Mouse (Mus musculus) forebrain, embryonic 12.5 days (tissue): ENCODE data around the gene Mark4. TPM values are rescaled to one million over a fixed set of nuclear protein-coding genes. Genes with fewer than 3 reads are reported as not detected.

Source experiments
- ATAC-seq: fragments of 200-750 bp; cut with Nextera tagmentation; 2 replicates; pipeline ENCODE4 v1.8.0; 2017; ENCODE audit warnings: moderate TSS enrichment; ENCODE audit not compliant: low FRiP score
- H3K27ac ChIP-seq: fragments of 300-500 bp; sonication (generic); 2 replicates; pipeline ENCODE4 v1.5.1; 2016; ENCODE audit warnings: mild to moderate bottlenecking
- H3K27me3 ChIP-seq: fragments of 300-500 bp; sonication (generic); 2 replicates; pipeline ENCODE4 v1.6.1; 2016; ENCODE audit warnings: mild to moderate bottlenecking
- H3K36me3 ChIP-seq: fragments of 300-500 bp; sonication (generic); replicated peaks from 2 replicates; pipeline ENCODE4 v1.6.1; 2016; ENCODE audit warnings: mild to moderate bottlenecking
- H3K4me1 ChIP-seq: fragments of 300-500 bp; sonication (generic); 2 replicates; pipeline ENCODE4 v1.6.1; 2016
- H3K4me2 ChIP-seq: fragments of 300-500 bp; sonication (generic); 2 replicates; pipeline ENCODE4 v1.6.1; 2016; ENCODE audit warnings: mild to moderate bottlenecking, moderate library complexity
- H3K4me3 ChIP-seq: fragments of 300-500 bp; sonication (generic); replicated peaks from 2 replicates; pipeline ENCODE4 v1.5.1; 2016; ENCODE audit warnings: mild to moderate bottlenecking
- H3K9ac ChIP-seq: fragments of 300-500 bp; sonication (generic); 2 replicates; pipeline ENCODE4 v1.6.1; 2016; ENCODE audit warnings: mild to moderate bottlenecking
- H3K9me3 ChIP-seq: fragments of 300-500 bp; sonication (generic); 2 replicates; pipeline ENCODE4 v1.6.1; 2016
- WGBS: fragments of 180-500 bp; shearing (Covaris S2); methylation state at CpG from one replicate; pipeline ENCODE4 v1.1.7; 2016; 5-methylcytosine and 5-hydroxymethylcytosine counted together
- polyA plus RNA-seq: library from polyadenylated mRNA; unstranded; fragments of >200 nt; fragmentation: Nextera tagmentation; extraction: Ambion mirVana; gene quantifications from 2 replicates; pipeline ENCODE4 v1.2.1, GENCODE M21; 2016

The Mark4 gene
- 14.0 and 14.3 TPM in 2 replicates for polyA plus RNA-seq

GRCm38 (mm10) chr7:19458591-19459111 lies at the start of gene Mark4:
Gene Mark4 (minus strand): TSS chr7:19458821.
- peak within 1 kb of the TSS; percentile 98 for H3K4me2 ChIP-seq
- no peaks in the 10 kb centered on the region for H3K9me3 ChIP-seq
- H3K27me3 ChIP-seq = peaks cover 20% of the 10 kb centered on the region
- WGBS = 2% methylated on average over 37 of the region's 42 CpGs
- peak within 1 kb of the TSS; percentile 96 for H3K4me3 ChIP-seq
- peaks cover 31% of the 10 kb centered on the region for H3K4me1 ChIP-seq
- peaks cover 9% of the 10 kb centered on the region for H3K36me3 ChIP-seq
- peak within 1 kb of the TSS; percentile 93 for H3K9ac ChIP-seq
- H3K27ac ChIP-seq = peak within 1 kb of the TSS; percentile 80
- peak; percentile 89 for ATAC-seq

GRCm38 (mm10) chr7:19507612-19507981 lies 49.0 kb upstream of the Mark4 start:
- Histone ChIP-seq H3K27ac (peak overlapping the region; percentile 79), H3K4me3 (peak overlapping the region; percentile 79), H3K9me3 (no peaks in the 10 kb centered on the region), H3K4me1 (peaks cover 27% of the 10 kb centered on the region), H3K27me3 (peaks cover 7% of the 10 kb centered on the region; the same call in 1 of the 2 replicates), H3K36me3 (no peaks in the 10 kb centered on the region), H3K9ac (peak overlapping the region; percentile 67), H3K4me2 (peak overlapping the region; percentile 97)
- WGBS = 5% methylated on average over 18 of the region's 18 CpGs
- ATAC-seq = no peak; the same call in 1 of the 2 replicates

- peaks cover 7% of the 10 kb centered on the region; the same call in 1 of the 2 replicates for H3K27me3 ChIP-seq
- peaks cover 27% of the 10 kb centered on the region for H3K4me1 ChIP-seq
- 1% methylated on average over 71 of the region's 71 CpGs for WGBS
- H3K4me3 ChIP-seq = peak overlapping the region; percentile 79
- H3K36me3 ChIP-seq = no peaks in the 10 kb centered on the region
- no peaks in the 10 kb centered on the region for H3K9me3 ChIP-seq
- peak overlapping the region; percentile 67 for H3K9ac ChIP-seq
- peak overlapping the region; percentile 79 for H3K27ac ChIP-seq
- peak overlapping the region; percentile 97 for H3K4me2 ChIP-seq
- ATAC-seq = peak; percentile 33; the same call in 1 of the 2 replicates
These were observed 48.5 kb upstream of the Mark4 start for GRCm38 (mm10) chr7:19506969-19507611.

- H3K36me3 ChIP-seq = no peaks in the 10 kb centered on the region
- H3K4me3 ChIP-seq = peak overlapping the region; percentile 79; the same call in 1 of the 2 replicates
- H3K4me2 ChIP-seq = peak overlapping the region; percentile 97
- H3K9me3 ChIP-seq = no peaks in the 10 kb centered on the region
- no peak for ATAC-seq
- H3K27ac ChIP-seq = no peak overlapping the region
- peak overlapping the region; percentile 67; the same call in 1 of the 2 replicates for H3K9ac ChIP-seq
- WGBS = 24% methylated on average over 6 of the region's 6 CpGs
- peaks cover 27% of the 10 kb centered on the region for H3K4me1 ChIP-seq
- peaks cover 7% of the 10 kb centered on the region; the same call in 1 of the 2 replicates for H3K27me3 ChIP-seq
These were observed 47.7 kb upstream of the Mark4 start for GRCm38 (mm10) chr7:19506326-19506725.

GRCm38 (mm10) chr7:19503481-19504068 lies 45.0 kb upstream of the Mark4 start:
- H3K27ac ChIP-seq = no peak overlapping the region
- peaks cover 7% of the 10 kb centered on the region; the same call in 1 of the 2 replicates for H3K27me3 ChIP-seq
- no peak overlapping the region for H3K9ac ChIP-seq
- H3K36me3 ChIP-seq = no peaks in the 10 kb centered on the region
- H3K4me2 ChIP-seq = no peak overlapping the region
- ATAC-seq = no peak
- H3K9me3 ChIP-seq = no peaks in the 10 kb centered on the region
- H3K4me3 ChIP-seq = no peak overlapping the region
- H3K4me1 ChIP-seq = peaks cover 17% of the 10 kb centered on the region
- whole genome bisulfite sequencing = 42% methylated on average over 5 of the region's 5 CpGs

- H3K4me2 ChIP-seq = no peak overlapping the region
- H3K36me3 ChIP-seq = no peaks in the 10 kb centered on the region
- H3K27ac ChIP-seq = no peak overlapping the region
- no peaks in the 10 kb centered on the region for H3K9me3 ChIP-seq
- H3K9ac ChIP-seq = no peak overlapping the region
- H3K27me3 ChIP-seq = peaks cover 7% of the 10 kb centered on the region; the same call in 1 of the 2 replicates
- no peak for ATAC-seq
- WGBS = 86% methylated on average over 4 of the region's 4 CpGs
- peaks cover 6% of the 10 kb centered on the region; the same call in 1 of the 2 replicates for H3K4me1 ChIP-seq
- H3K4me3 ChIP-seq = no peak overlapping the region
These were observed 43.0 kb upstream of the Mark4 start for GRCm38 (mm10) chr7:19501658-19502057.

- WGBS = 78% methylated on average over 12 of the region's 12 CpGs
- Histone ChIP-seq H3K27ac (no peak overlapping the region), H3K4me1 (no peaks in the 10 kb centered on the region)
These were observed 42.1 kb upstream of the Mark4 start for GRCm38 (mm10) chr7:19500420-19501363.

GRCm38 (mm10) chr7:19498326-19498725 lies 39.7 kb upstream of the Mark4 start:
- WGBS = 90% methylated on average over 4 of the region's 4 CpGs
- H3K4me2 ChIP-seq = no peak overlapping the region
- H3K4me1 ChIP-seq = no peaks in the 10 kb centered on the region
- no peak overlapping the region for H3K27ac ChIP-seq
- no peak for ATAC-seq
- no peak overlapping the region for H3K4me3 ChIP-seq
- no peaks in the 10 kb centered on the region for H3K36me3 ChIP-seq
- H3K9me3 ChIP-seq = no peaks in the 10 kb centered on the region
- no peak overlapping the region for H3K9ac ChIP-seq
- H3K27me3 ChIP-seq = peaks cover 11% of the 10 kb centered on the region

More at GRCm38 (mm10) chr7:19500420-19501363, 42.1 kb upstream of the Mark4 start:
- Histone ChIP-seq H3K27me3 (0 out of 2 replicates have a peak, but pooled peaks cover 4% of the 10 kb centered on the region), H3K4me2 (no peak overlapping the region), H3K9me3 (no peaks in the 10 kb centered on the region), H3K36me3 (no peaks in the 10 kb centered on the region), H3K9ac (no peak overlapping the region), H3K4me3 (no peak overlapping the region)
- no peak for ATAC-seq

GRCm38 (mm10) chr7:19496214-19496555 lies 37.6 kb upstream of the Mark4 start:
- Histone ChIP-seq H3K4me1 (peaks cover 5% of the 10 kb centered on the region; the same call in 1 of the 2 replicates), H3K27me3 (peaks cover 31% of the 10 kb centered on the region), H3K4me3 (no peak overlapping the region), H3K36me3 (no peaks in the 10 kb centered on the region), H3K27ac (no peak overlapping the region), H3K9me3 (no peaks in the 10 kb centered on the region), H3K4me2 (no peak overlapping the region), H3K9ac (no peak overlapping the region)
- no peak for ATAC-seq
- WGBS = 67% methylated on average over 5 of the region's 5 CpGs

GRCm38 (mm10) chr7:19495521-19496213 lies 37.0 kb upstream of the Mark4 start:
- Histone ChIP-seq H3K4me3 (no peak overlapping the region), H3K36me3 (no peaks in the 10 kb centered on the region), H3K27me3 (peaks cover 36% of the 10 kb centered on the region), H3K9me3 (no peaks in the 10 kb centered on the region), H3K27ac (no peak overlapping the region), H3K4me1 (peaks cover 5% of the 10 kb centered on the region; the same call in 1 of the 2 replicates), H3K4me2 (no peak overlapping the region), H3K9ac (no peak overlapping the region)
- no peak for ATAC-seq
- WGBS = 81% methylated on average over 20 of the region's 20 CpGs

- no peaks in the 10 kb centered on the region for H3K9me3 ChIP-seq
- no peak overlapping the region for H3K9ac ChIP-seq
- peaks cover 44% of the 10 kb centered on the region for H3K27me3 ChIP-seq
- H3K4me3 ChIP-seq = no peak overlapping the region
- WGBS = 85% methylated on average over 25 of the region's 25 CpGs
- no peak overlapping the region for H3K4me2 ChIP-seq
- H3K27ac ChIP-seq = no peak overlapping the region
- no peak for ATAC-seq
- H3K4me1 ChIP-seq = peaks cover 5% of the 10 kb centered on the region; the same call in 1 of the 2 replicates
- no peaks in the 10 kb centered on the region for H3K36me3 ChIP-seq
These were observed 36.3 kb upstream of the Mark4 start for GRCm38 (mm10) chr7:19494751-19495474.
